Mouse (Mus musculus): ENCODE results near the gene Kpna7.

Gene Kpna7

DNA sequence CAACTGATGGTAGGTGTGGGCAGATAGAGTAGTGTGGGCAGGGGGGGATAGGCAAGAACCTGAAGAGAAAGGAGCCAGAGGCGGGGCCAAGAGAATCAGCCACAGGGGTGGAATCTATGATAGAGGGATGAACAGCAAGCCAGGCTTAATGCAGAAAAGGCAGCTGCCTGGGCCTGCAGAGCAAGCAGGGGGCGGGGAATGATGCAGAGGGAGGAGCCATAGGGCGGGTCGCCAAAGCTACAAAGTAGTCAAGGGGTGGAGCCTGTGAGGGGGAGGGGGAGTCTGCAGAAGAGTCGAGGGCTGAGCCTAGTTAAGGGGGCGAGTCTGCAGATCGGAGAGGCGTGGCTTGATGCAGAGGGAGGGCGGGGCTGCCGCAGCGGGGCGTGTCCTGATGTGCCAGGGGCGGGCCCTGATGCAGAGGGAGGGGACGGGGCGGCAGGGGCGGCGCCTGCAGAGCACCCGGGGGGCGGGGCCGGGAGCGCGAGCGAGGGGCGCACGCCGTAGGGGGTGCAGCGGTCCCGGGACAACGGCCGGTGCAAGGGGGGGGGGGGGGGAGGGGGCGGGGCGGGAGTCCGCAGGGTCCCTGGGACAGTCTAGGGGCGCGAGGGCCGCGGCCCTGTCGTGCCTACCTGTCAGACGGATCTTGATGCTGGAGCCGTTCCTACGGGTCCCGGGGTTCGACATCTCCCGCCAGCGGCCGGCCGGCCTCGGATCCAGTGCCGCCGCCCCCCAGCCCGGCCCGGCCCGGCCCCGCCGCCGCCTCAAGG is 118.8 kb downstream of the Kpna7 start:
- DNase-seq (ENCODE audit: low read depth in 2 of 2, low spot score in 2 of 2) = peak; percentile 89 to 94

DNA sequence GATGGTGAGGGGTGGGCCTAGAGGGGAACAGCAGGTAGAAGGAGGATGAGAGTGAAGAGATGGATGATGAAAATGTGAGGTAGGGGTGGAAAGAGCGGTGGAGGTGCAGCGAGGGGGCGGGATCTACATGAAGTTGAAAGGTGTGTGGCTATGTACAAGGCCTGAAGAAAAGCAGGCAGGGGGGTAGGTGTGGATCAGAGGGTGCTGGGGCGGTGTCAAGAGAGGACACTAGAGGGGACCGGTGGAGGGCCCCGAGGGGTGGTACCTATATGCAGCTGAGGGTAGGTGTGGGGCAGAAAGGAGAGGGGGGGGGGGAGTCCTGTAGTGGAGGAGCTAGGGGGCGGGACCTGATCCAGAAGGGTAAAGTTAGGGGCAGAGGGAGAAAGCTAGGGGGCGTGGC is 119.4 kb downstream of the Kpna7 start:
- DNase-seq (ENCODE audit: low read depth in 2 of 2, low spot score in 2 of 2) = no peak

DNA sequence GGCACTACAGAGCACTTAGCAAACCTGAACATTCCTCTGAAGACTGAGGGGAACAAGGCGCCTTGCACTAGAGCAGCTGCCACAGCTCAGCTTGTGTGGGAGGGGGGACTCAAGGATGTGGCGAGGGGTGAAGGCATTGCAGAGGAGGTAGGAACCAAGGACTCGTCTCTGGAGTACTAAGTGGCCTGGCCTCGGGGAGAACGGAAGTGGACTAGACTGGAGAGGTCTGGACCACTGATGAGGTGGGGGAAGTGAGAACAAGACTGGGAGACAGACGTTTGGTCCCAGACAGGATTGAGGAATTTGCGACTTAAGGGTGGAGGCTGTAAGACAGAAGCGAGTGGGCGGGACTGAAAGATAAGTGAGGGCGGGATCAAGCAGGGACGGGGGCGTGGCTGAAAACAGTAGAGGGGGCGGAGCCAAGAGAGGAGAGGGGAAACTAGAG is 120.0 kb downstream of the Kpna7 start:
- peak; percentile 34 to 63 for DNase-seq (ENCODE audit: low read depth in 2 of 2, low spot score in 2 of 2)

DNA sequence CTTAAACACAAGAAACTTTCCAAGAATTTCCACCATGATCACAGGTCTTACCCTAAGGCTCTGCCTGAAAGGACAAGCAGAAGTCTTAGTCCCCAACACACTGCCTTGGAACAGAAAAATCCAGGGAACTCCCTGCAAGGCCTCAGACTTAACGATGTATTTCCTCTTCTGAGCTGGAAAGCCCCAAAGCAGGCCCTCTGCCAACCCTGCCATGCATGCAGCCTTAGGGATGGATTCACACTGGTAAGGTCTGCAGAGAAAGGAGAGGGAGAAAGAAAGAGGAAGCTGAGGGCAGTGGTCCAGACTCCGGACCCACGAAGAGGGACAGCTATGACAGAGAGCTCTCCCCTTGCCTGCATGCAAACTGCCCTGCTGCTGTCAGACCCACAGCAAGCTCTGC is 120.4 kb downstream of the Kpna7 start:
- no peak for DNase-seq (ENCODE audit: low read depth in 2 of 2, low spot score in 2 of 2)

DNA sequence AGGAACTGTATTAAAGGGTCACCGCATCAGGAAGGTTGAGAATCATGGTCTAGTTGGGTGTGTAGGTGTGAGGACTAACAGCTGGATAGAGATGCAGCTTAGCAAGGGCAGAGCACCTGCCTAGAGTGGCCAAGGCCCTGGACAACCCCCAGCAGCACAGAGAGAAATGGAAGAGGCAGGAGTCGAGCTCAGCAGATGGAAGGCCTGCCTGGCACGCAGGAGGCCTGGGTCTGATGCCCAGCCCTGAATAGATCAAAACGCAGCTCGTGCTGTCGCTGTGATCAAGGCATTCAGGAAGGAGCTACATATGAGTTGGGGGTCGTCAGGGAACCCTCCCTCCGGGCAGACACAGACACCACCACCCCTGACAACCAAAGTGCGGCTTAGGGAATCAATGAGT is 125.6 kb downstream of the Kpna7 start:
- no peak for DNase-seq (ENCODE audit: low read depth in 2 of 2, low spot score in 2 of 2)

DNA sequence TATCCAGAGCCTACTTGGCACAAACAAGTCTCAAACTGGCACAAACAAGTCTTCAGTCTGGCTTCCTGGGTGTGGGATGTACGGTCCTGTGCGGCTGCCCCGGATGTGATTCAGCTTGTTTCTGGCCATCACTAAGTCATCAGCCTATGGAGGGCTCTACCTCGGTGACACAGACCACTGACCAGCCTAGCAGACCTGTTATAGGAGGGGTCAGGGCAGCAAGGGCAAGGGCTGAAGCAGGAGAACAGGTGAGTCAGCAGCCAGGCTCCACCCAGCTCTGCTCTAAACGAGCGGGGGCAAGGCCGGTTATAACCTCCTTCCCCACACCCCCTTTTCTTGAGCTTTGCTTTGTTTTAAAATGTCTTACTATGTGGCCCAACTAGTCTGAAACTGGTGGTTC is 129.4 kb downstream of the Kpna7 start:
- no peak for DNase-seq (ENCODE audit: low read depth in 2 of 2, low spot score in 2 of 2)

DNA sequence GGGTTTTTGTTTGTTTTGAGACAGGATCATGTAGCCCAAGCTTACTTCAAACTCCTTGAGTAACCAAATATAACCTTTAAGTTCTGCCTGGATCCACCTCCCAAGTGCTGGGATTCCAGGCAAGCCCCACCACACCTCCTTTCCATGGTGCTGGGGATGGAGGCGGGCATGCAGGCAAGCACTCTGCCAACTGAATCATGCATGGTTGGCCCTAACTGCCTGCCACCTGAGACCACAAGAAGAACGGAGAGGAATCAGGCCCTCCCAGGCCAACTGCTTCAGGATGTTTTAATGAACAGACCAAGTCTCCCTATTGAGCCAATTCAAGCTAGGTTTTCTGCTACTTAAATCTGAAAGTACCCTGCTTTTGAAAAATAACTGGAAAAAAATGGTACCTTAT is 131.2 kb downstream of the Kpna7 start:
- no peak for DNase-seq (ENCODE audit: low read depth in 2 of 2, low spot score in 2 of 2)

DNA sequence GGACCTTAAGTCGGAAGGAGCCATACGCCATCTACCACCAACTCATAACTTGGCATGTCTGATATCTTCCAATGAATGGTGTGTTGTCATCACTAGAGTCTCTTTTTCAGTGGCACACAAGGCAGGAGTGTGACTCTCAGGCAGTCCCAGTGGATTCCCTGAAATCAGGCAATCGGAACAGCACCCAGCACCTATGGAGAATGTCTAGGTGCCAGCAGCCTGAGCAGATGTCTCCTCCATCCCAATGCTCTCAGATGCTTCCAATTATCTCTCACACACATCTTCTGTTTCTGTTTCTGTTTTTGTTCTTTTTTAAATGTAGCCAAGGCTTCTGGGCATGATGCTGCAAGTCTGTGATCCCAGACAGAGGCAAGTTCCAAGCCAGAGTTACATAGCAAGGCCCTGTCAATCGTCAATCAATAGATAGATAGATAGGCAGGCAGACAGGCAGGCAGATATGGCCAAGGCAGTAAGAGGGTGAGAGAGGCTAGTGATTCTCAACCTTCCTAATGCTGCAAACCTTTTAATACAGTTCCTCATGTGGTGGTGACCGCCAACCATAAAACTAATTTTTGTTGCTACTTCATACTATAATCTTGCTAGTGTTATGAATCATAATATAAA is 133.3 kb downstream of the Kpna7 start:
- no peak for DNase-seq (ENCODE audit: low read depth in 2 of 2, low spot score in 2 of 2)

DNA sequence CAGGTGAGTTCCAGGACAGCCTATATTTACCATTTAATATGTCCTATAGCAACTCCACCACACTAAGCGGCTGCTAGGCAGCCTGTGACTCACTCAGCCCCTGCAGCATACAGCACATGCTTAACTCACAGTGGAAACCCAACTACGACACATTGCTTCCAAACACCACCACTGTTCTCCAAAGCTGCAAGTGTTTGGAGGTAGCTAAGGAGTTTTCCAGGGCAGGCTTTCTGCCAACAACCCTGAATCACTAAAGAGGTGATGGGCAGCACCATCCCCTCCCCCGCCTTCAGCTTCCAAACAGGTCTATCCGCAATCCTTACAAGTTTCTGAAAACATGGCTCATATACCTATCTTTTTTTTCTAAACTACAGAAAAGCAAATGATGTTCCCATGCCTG is 134.0 kb downstream of the Kpna7 start:
- DNase-seq (ENCODE audit: low read depth in 2 of 2, low spot score in 2 of 2) = no peak

DNA sequence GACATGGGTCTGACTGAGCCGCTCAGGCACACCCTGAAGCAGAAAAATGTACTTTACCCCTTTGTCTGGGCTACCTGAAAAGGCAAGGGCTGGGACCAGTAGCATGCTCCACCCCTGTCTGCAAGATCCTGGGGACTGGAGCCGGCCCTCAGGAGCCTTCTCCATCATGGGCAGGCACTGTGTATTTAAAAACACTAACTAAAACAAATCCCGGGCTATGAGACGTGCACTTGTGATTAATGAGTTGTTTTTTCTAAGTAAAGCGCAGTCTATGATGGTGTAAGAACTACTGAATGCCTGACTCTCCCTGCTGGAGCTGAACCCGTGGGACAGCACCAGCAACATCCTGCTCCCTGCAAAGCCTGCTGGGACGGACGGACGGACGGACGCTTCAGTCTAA is 135.4 kb downstream of the Kpna7 start:
- no peak for DNase-seq (ENCODE audit: low read depth in 2 of 2, low spot score in 2 of 2)

DNA sequence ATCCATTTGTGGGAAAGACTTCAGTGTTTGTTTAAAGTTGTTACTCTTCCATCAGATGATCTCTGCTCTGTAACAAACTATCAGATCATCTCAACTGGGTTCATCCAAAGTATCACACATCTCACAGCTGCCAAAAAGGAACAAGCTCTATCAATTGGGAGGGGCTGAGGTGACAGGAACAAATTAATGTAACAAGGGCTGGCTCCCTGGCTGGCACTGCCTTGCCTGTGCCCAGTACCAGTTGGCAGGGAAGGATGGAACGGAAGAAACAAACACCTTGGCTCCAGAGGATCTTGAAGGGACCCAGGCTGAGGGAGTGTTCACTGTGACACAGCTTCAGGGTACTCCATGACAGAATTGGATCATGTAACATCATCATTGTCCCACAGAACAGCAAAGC is 135.8 kb downstream of the Kpna7 start:
- no peak for DNase-seq (ENCODE audit: low read depth in 2 of 2, low spot score in 2 of 2)

DNA sequence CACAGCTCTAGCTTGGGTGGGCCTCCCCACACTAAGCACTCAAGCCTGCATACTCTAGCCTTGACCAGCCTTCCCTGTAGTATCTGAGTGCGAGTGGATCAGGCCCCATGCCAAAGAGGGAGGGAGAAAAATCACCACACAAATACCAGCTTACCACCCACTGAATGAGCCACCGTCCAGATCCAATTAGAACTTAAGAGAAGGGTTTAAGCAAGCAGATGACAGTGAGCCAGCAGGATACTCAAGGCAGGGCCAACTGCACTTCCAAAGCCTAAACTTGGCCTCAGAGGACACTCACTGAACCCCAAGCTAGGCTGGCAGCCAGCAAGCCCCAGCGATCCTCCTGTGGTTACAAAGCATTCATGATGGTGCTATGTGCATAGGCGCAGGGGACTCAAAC is 137.8 kb downstream of the Kpna7 start:
- DNase-seq (ENCODE audit: low read depth in 2 of 2, low spot score in 2 of 2) = no peak

DNA sequence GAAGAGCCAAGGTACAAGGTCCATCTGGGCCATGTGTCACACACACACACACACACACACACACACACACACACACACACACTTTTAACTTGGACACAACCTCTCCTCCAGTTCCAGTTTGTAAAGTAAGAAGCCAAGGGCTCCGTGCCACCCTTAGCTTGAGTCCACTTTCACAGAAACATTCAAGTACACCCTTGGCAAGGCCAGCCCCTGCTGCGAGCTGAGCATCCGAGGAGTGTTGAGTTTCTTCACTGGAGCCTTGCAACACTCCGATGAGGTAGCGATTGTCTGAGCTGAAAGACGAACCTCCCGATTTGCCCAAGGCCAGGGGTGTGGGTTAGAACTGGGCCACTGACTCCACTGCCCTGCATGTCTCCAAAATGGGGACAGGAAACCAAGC is 138.9 kb downstream of the Kpna7 start:
- no peak for DNase-seq (ENCODE audit: low read depth in 2 of 2, low spot score in 2 of 2)

DNA sequence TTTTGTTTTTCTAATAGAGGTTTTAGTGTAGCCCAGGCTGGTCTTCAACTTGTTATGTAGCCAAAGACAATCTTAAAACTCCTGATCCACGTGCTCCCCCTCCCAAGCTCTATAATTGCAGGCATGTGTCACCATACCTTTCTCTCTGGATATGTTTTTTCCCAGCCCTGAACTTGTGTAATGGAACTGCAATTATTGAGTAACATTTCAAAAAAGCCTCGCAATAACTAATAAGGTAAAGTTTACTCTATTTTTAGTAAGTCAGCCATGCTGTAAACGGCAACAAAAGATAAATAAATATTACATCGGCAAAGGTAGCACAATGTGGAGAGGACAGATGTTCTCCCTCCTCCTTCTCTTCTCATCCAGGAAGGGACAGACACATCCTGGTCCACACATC is 139.5 kb downstream of the Kpna7 start:
- DNase-seq (ENCODE audit: low read depth in 2 of 2, low spot score in 2 of 2) = no peak

DNA sequence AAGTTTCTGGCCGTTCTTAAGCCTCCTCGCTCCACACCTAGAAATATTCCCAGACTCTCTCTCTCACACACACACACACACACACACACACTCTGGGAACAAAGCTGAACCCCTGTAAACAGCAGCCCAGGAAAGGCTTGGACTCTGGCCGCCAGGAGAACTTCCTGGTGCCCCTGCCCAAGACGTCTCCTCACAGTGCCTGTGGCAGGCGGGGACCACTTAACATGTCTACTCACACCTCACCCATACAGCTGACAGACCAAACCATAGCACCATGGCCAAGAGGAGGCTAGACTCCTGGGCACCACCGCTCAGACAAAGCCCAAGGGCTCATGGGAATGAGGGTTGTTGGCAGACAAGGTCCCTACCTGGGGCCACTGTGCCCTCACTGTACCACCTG is 140.5 kb downstream of the Kpna7 start:
- no peak for DNase-seq (ENCODE audit: low read depth in 2 of 2, low spot score in 2 of 2)

DNA sequence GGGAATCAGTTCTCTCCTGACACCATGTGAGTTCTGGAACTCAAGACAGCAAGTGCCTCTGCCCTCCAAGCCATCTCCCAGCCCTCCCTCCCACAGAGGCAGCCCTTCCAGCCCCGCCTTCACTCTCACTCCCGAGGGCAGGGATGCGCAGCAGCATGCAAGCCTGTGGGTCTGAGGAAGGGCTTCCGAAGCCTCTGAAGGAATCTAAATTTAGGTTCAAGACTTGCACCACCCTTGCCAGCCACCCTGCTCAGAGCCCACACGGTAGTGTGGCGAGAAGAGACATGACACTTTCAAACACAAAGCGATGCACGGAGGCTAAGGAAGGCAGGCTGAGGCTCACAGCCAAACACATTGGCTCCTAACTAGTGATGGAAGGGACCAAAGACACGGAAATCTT is 141.4 kb downstream of the Kpna7 start:
- DNase-seq (ENCODE audit: low read depth in 2 of 2, low spot score in 2 of 2) = no peak

DNA sequence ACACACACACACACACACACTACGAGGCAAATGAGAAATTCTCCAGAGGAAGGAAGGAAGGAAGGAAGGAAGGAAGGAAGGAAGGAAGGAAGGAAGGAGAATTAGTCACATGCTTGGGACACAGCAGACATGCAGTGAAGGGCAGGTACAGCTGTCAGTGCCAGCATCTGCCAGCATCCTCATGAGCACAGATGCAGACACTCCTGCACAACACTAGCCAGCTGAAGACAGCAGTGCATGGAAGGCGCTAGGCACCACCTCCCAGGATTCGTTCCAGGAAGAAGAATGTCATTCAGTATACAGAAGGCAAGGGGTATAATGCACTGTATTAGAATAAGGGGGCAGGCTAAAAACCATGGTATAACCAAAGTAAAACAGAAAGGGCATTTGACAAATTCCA is 142.9 kb downstream of the Kpna7 start:
- no peak for DNase-seq (ENCODE audit: low read depth in 2 of 2, low spot score in 2 of 2)

DNA sequence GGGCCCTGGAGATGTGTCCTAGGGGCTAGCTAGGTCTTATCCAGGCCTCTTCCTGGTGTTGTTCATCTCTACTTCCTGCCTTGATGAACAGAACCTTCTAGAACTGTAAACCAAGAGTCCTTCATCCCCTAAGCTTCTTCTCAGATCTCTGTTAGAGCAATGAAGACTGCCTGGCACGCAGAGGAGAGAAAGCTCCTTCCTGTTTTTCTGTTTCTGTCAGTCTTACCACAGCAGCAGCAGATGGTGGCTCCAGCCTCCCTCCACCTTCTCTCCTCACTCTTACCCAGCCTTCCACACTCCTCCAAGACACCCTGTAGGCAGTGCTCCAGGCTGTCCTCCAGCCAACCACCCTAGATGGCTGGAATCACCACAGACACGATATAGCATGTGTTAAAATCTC is 146.5 kb downstream of the Kpna7 start:
- DNase-seq (ENCODE audit: low read depth in 2 of 2, low spot score in 2 of 2) = peak in 1 of 2 experiments; percentile 50
